ENCODE assay signal across 11 mouse cellular contexts in the genomic region with DNA sequence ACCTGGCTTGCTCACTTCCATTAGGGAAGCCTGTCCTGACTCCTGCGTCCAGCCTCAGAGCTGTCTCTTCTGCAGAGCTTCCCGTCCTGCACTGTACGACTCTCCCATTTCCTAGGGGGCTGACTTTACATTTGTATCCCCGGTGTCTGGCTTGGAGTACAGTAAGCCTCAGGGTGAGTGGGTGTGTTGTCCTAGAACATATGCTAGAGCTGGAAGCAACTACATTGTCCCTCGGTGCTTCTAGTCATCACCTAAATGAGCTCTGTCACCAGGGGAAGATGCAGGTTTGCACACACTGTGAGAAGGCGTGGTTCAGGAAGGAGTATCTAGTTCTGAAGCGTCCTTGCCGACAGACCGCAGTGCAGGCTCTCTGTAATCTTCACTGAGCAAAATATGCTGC. TPM values are rescaled to one million over a fixed set of nuclear protein-coding genes. Genes with fewer than 3 reads are reported as not detected.
"Had no signal": no experiment of that assay in that cellular context is flagged by ENCODE, and none has a peak within 500 bp of the region (broad histone marks: within the 10 kb centered on the region; RNA-seq: fewer than 3 reads in every experiment).

No protein-coding gene starts in this region.

- H3K9me3 ChIP-seq: limb, embryonic 15.5 days; midbrain, embryonic 13.5 days had no signal

- ATAC-seq: hindbrain, postnatal 0 days; midbrain, embryonic 13.5 days had no signal

- H3K4me2 ChIP-seq: limb, embryonic 15.5 days; midbrain, embryonic 13.5 days had no signal

- H3K9ac ChIP-seq: limb, embryonic 15.5 days; midbrain, embryonic 13.5 days had no signal

- H3K27me3 ChIP-seq: limb, embryonic 15.5 days; midbrain, embryonic 13.5 days had no signal

- DNase-seq: kidney, adult 8-10 months; spleen, adult 18-20 months; thymus, postnatal 14 days had no signal

- H3K27ac ChIP-seq: hindbrain, postnatal 0 days; kidney, postnatal 0 days; limb, embryonic 15.5 days; midbrain, embryonic 13.5 days had no signal

- H3K4me1 ChIP-seq: limb, embryonic 15.5 days; midbrain, embryonic 13.5 days had no signal

- H3K4me3 ChIP-seq: limb, embryonic 15.5 days; midbrain, embryonic 13.5 days had no signal

RNA-seq across cellular contexts. Expression of gene Itih4, which starts 23.9 kb away (rescaled TPM):
- total RNA-seq: left cerebral cortex, postnatal 14 days; megakaryocyte progenitor cell, adult 5-6 weeks; midbrain, postnatal 0 days had no signal
- polyA plus RNA-seq: hindbrain, postnatal 0 days; limb, embryonic 11.5 days; midbrain, embryonic 13.5 days; midbrain, postnatal 0 days had no signal
